Mouse (Mus musculus) olfactory bulb, adult 2 months (tissue): ENCODE measurements around the gene Fcrla. TPM values are rescaled to one million over a fixed set of nuclear protein-coding genes. Genes with fewer than 3 reads are reported as not detected.
"Not testable (repeated sequence)": the region's sequence is repeated elsewhere in the genome, so short reads cannot be mapped to it uniquely, and the experiment has no call there.

Experiments used
- H3K27ac ChIP-seq: fragments of 200-500 bp; 2 replicates; pipeline ENCODE4 v1.5.1; 2012; ENCODE audit warnings: low read depth, low read length; ENCODE audit not compliant: insufficient read depth
- H3K4me1 ChIP-seq: fragments of 200-500 bp; 2 replicates; pipeline ENCODE4 v1.6.1; 2012; ENCODE audit warnings: low read length; ENCODE audit not compliant: control insufficient read depth, insufficient read depth
- H3K4me3 ChIP-seq: fragments of 200-500 bp; 2 replicates; pipeline ENCODE4 v1.5.1; 2012; ENCODE audit warnings: mild to moderate bottlenecking, low read depth, low read length, moderate library complexity; ENCODE audit not compliant: insufficient read depth
- CTCF ChIP-seq: fragments of 200-500 bp; IDR thresholded peaks from 2 replicates; pipeline ENCODE4 v1.5.1; 2012; ENCODE audit warnings: low read depth, mild to moderate bottlenecking, low read length, moderate library complexity; ENCODE audit not compliant: insufficient read depth
- POLR2A ChIP-seq: fragments of 200-500 bp; IDR thresholded peaks from 2 replicates; pipeline ENCODE4 v1.6.1; 2012; ENCODE audit warnings: mild to moderate bottlenecking, low read depth, low read length, moderate library complexity; ENCODE audit not compliant: insufficient read depth
- WGBS: fragments of 180-500 bp; shearing (Covaris S2); methylation state at CpG from one replicate; pipeline ENCODE4 v1.1.7; 2018; 5-methylcytosine and 5-hydroxymethylcytosine counted together
- polyA plus RNA-seq: library from polyadenylated mRNA; stranded (reverse); fragments of >200 nt; gene quantifications from 2 replicates; pipeline ENCODE4 v1.2.4, GENCODE M21; 2012; ENCODE audit warnings: low replicate concordance; ENCODE audit not compliant: missing spikeins, insufficient read depth, insufficient read length

The Fcrla gene
- polyA plus RNA-seq = not detected in 2 replicates

GRCm38 (mm10) chr1:170927378-170927777 is at the start of gene Fcrla:
Gene Fcrla (minus strand): TSS chr1:170927583.
- H3K4me1 ChIP-seq = no peaks in the 10 kb centered on the region
- 90% methylated on average over 3 of the region's 3 CpGs for WGBS
- H3K4me3 ChIP-seq = no peak within 1 kb of the TSS
- no peak within 1 kb of the TSS for H3K27ac ChIP-seq
- TF ChIP-seq POLR2A (no peak), CTCF (no peak)

- no peak within 1 kb of the TSS for H3K27ac ChIP-seq
- WGBS = 93% methylated on average over 5 of the region's 5 CpGs
- TF ChIP-seq CTCF = no peak
- no peak for TF ChIP-seq POLR2A
- no peak within 1 kb of the TSS for H3K4me3 ChIP-seq
- H3K4me1 ChIP-seq = no peaks in the 10 kb centered on the region
Measured at GRCm38 (mm10) chr1:170976447-170976846, 49.1 kb upstream of the Fcrla start, which contains the start of gene Fcgr2b. Gene Fcgr2b (minus strand): TSS chr1:170976547.

GRCm38 (mm10) chr1:170975751-170976161 is 48.4 kb upstream of the Fcrla start:
- no peak overlapping the region for H3K4me3 ChIP-seq
- WGBS = 69% methylated on average over 7 of the region's 7 CpGs

GRCm38 (mm10) chr1:170975350-170975749 is 48.0 kb upstream of the Fcrla start:
- H3K27ac ChIP-seq, H3K4me3 ChIP-seq, H3K4me1 ChIP-seq: not testable (repeated sequence)
- 80% methylated on average over 2 of the region's 2 CpGs for WGBS

More at GRCm38 (mm10) chr1:170975751-170976161, 48.4 kb upstream of the Fcrla start:
- TF ChIP-seq CTCF = no peak
- no peak for TF ChIP-seq POLR2A
- Histone ChIP-seq H3K4me1 (no peaks in the 10 kb centered on the region), H3K27ac (no peak overlapping the region)

GRCm38 (mm10) chr1:170974736-170975135 is 47.4 kb upstream of the Fcrla start:
- Histone ChIP-seq H3K4me3 (no peak overlapping the region), H3K27ac (no peak overlapping the region), H3K4me1 (no peaks in the 10 kb centered on the region)
- no peak for TF ChIP-seq CTCF
- no peak for TF ChIP-seq POLR2A
- 96% methylated on average over 2 of the region's 2 CpGs for WGBS

GRCm38 (mm10) chr1:170974171-170974570 is 46.8 kb upstream of the Fcrla start:
- Histone ChIP-seq H3K4me3 (no peak overlapping the region), H3K4me1 (no peaks in the 10 kb centered on the region), H3K27ac (no peak overlapping the region)
- TF ChIP-seq CTCF (no peak), POLR2A (no peak)
- WGBS = 81% methylated on average over 8 of the region's 8 CpGs

- H3K4me3 ChIP-seq = no peak overlapping the region
- 85% methylated on average over 4 of the region's 4 CpGs for WGBS
- H3K27ac ChIP-seq = no peak overlapping the region
- H3K4me1 ChIP-seq = no peaks in the 10 kb centered on the region
- TF ChIP-seq POLR2A (no peak), CTCF (no peak)
Measured at GRCm38 (mm10) chr1:170972936-170973335, 45.6 kb upstream of the Fcrla start.

GRCm38 (mm10) chr1:170972494-170972893 is 45.1 kb upstream of the Fcrla start:
- TF ChIP-seq POLR2A = no peak
- TF ChIP-seq CTCF = no peak
- Histone ChIP-seq H3K4me1 (no peaks in the 10 kb centered on the region), H3K4me3 (no peak overlapping the region), H3K27ac (no peak overlapping the region)
- WGBS = 89% methylated on average over 6 of the region's 6 CpGs

GRCm38 (mm10) chr1:170968576-170968975 is 41.2 kb upstream of the Fcrla start:
- TF ChIP-seq CTCF = no peak
- TF ChIP-seq POLR2A = no peak
- H3K27ac ChIP-seq = no peak overlapping the region
- no peaks in the 10 kb centered on the region for H3K4me1 ChIP-seq
- no peak overlapping the region for H3K4me3 ChIP-seq
- 64% methylated on average over 1 of the region's 1 CpGs for WGBS

- WGBS = 59% methylated on average over 3 of the region's 3 CpGs
- TF ChIP-seq CTCF = no peak
- no peak for TF ChIP-seq POLR2A
- H3K4me3 ChIP-seq = no peak overlapping the region
- no peaks in the 10 kb centered on the region for H3K4me1 ChIP-seq
- no peak overlapping the region for H3K27ac ChIP-seq
Measured at GRCm38 (mm10) chr1:170967581-170967980, 40.2 kb upstream of the Fcrla start.
